Mouse (Mus musculus) small intestine, adult 2 months (tissue): ENCODE results near the gene Smpd1. TPM values are rescaled to one million over a fixed set of nuclear protein-coding genes. Genes with fewer than 3 reads are reported as not detected.

Experiments used
- H3K27ac ChIP-seq: fragments of 200-500 bp; 2 replicates; pipeline ENCODE4 v1.5.1; 2012; ENCODE audit warnings: low read depth, low read length, control low read depth, inconsistent platforms; ENCODE audit not compliant: insufficient read depth
- H3K27me3 ChIP-seq: fragments of 200-500 bp; 2 replicates; pipeline ENCODE4 v1.6.1; 2012; ENCODE audit warnings: mild to moderate bottlenecking, moderate library complexity, low read length, inconsistent platforms; ENCODE audit not compliant: control insufficient read depth, insufficient read depth
- H3K36me3 ChIP-seq: fragments of 200-500 bp; 2 replicates; pipeline ENCODE4 v1.6.1; 2012; ENCODE audit warnings: mild to moderate bottlenecking, low read length, control low read depth, inconsistent platforms; ENCODE audit not compliant: control insufficient read depth, insufficient read depth
- H3K4me1 ChIP-seq: fragments of 200-500 bp; 2 replicates; pipeline ENCODE4 v1.6.1; 2012; ENCODE audit warnings: low read length, inconsistent platforms, mixed read lengths; ENCODE audit not compliant: control insufficient read depth, insufficient read depth, insufficient read length
- H3K4me3 ChIP-seq: fragments of 200-500 bp; 2 replicates; pipeline ENCODE4 v1.5.1; 2012; ENCODE audit warnings: low read depth, mild to moderate bottlenecking, control low read depth, inconsistent platforms, low read length, moderate library complexity
- CTCF ChIP-seq: fragments of 200-500 bp; IDR thresholded peaks from 2 replicates; pipeline ENCODE4 v1.5.1; 2012; ENCODE audit warnings: low read depth, mild to moderate bottlenecking, control low read depth, inconsistent platforms, low read length, moderate library complexity, mixed read lengths; ENCODE audit not compliant: insufficient replicate concordance, insufficient read length; ENCODE audit errors: extremely low read depth
- POLR2A ChIP-seq: fragments of 200-500 bp; IDR thresholded peaks from 2 replicates; pipeline ENCODE4 v1.6.1; 2012; ENCODE audit warnings: low read depth, mild to moderate bottlenecking, control low read depth, inconsistent platforms, low read length, moderate library complexity
- WGBS: fragments of 180-500 bp; shearing (Covaris S2); methylation state at CpG from one replicate; pipeline ENCODE4 v1.1.7; 2018; 5-methylcytosine and 5-hydroxymethylcytosine counted together
- polyA plus RNA-seq: library from polyadenylated mRNA; depleted of rRNA; stranded (reverse); fragments of >200 nt; gene quantifications from 2 replicates; pipeline ENCODE4 v1.2.3, GENCODE M21; 2012; rRNA removed

Smpd1 gene
- polyA plus RNA-seq, 1 experiment, result 11.7 TPM

DNA sequence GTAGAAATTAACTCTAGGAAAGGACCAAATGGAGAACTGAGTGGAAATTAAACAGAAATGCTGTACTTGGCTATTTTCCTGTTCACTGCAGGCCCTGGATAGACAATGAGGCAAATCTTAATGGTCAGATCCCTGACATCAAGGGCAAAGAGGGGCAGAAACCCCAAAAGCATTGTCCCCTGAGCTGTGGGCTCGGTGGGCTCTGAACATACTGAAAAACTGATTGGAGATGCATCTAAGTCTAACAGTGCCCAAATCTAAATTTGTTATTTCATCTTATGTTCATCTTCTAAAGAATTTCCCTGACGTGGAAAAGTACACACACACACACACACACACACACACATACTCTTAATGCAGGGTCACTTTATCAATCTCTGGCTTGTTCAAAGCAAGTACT is 27.8 kb downstream of the Smpd1 start:
- Histone ChIP-seq H3K4me1 (peaks cover 3% of the 10 kb centered on the region; the same call in 1 of the 2 replicates), H3K4me3 (no peak overlapping the region), H3K27ac (no peak overlapping the region), H3K36me3 (no peaks in the 10 kb centered on the region), H3K27me3 (peaks cover 5% of the 10 kb centered on the region; the same call in 1 of the 2 replicates)
- TF ChIP-seq CTCF (no peak), POLR2A (no peak)
- 71% methylated on average over 2 of the region's 2 CpGs for WGBS

DNA sequence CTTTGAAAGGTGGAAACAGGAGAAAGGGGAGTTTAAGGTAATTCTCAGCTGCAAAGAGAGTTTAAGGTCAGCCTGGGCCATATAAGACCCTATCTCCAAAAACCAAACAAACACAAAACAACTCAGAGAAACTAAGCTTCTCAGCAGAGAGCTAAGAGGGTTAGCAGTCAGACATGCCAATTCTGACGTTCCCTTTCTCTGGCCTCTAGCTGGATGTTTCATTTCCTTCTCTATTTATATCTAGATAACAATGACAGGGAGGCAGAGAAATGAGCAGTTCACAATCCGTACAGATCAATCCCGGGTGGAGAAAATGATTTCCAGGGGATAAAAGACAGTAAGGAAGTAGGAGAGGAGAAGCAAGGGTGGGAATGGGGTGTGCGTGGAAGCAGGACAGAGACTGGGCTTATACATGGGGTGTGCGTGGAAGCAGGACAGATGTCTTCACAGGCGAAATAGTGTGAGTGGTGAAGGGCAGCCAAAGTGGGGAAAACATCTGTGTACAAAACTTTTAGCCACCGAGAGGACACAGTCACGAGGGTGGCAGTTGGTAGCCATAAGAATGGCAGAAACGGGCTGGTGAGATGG is 34.3 kb downstream of the Smpd1 start:
- H3K36me3 ChIP-seq, result no peaks in the 10 kb centered on the region
- H3K27ac ChIP-seq, result no peak overlapping the region
- no peak overlapping the region for H3K4me3 ChIP-seq
- no peaks in the 10 kb centered on the region; the same call in 1 of the 2 replicates for H3K27me3 ChIP-seq
- TF ChIP-seq POLR2A, result no peak
- TF ChIP-seq CTCF, result no peak
- H3K4me1 ChIP-seq, result no peaks in the 10 kb centered on the region; the same call in 1 of the 2 replicates
- 42% methylated on average over 9 of the region's 9 CpGs for WGBS

DNA sequence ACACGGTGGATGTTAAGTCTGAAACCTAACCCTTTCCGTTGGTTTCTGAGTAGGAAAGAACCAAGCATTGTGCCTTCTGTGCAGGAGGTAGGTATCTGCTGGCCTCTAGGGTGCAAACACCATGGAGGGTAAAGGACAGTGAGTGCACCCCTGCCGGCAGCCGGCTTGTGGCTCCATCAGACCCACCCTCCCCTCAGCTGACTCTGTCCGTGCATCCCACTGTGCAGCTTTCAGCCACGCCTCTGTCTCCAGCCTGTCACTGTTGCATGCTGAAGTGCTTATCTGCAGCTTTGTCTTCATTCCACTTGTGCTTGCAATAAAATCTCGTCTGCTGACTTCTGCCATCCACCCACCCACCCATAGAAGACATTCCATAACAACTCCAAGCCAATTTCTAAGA is 35.9 kb downstream of the Smpd1 start:
- WGBS, result 33% methylated on average over 7 of the region's 7 CpGs

DNA sequence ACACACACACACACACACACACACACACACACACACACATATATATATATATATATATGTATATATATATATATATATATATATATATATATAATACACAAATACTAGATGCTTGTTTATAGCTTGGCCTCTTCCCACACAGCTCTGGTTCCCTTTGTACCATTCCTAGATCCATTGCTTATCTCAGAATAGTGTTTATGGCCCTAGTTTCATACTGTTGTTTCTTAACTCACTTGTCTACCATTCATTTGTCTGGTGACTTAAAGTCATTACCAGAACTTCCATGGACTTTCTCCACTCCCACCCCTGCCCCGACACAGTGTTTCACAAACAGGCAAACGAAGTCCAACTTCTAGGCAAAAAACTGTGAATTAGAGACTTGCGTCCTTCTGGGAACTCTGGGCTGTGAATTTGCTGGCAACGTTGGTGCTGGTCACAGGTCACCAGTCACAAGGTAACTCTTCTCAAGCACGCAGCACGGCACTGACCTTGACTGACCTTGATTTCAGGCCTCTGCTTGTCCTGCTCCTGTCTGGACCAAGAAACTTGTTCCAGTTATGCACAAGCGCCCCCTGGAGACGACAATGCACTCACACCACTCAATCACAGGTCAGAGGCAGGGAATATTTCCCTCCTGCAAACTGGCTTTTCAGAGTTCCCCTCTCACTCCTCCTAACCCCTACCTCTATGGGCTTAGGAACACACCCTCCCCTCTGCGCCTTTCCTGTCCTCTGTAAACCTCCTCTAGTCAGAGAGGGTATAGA is 48.9 kb downstream of the Smpd1 start:
- Histone ChIP-seq H3K4me1 (no peaks in the 10 kb centered on the region), H3K27me3 (no peaks in the 10 kb centered on the region), H3K4me3 (no peak overlapping the region), H3K36me3 (no peaks in the 10 kb centered on the region), H3K27ac (no peak overlapping the region)
- peak; percentile 72; the same call in 1 of the 2 replicates for TF ChIP-seq CTCF
- no peak for TF ChIP-seq POLR2A
- WGBS, result 34% methylated on average over 9 of the region's 9 CpGs

More for the DNA sequence above, 35.9 kb downstream of the Smpd1 start:
- Histone ChIP-seq H3K27me3 (no peaks in the 10 kb centered on the region), H3K27ac (no peak overlapping the region), H3K4me3 (no peak overlapping the region), H3K36me3 (no peaks in the 10 kb centered on the region), H3K4me1 (no peaks in the 10 kb centered on the region; the same call in 1 of the 2 replicates)
- TF ChIP-seq CTCF (no peak), POLR2A (no peak)

Other genes starting within 250 kb of the Smpd1 start
- not detected in 2 replicates for gene Olfr689, start 243.2 kb upstream of the Smpd1 start, polyA plus RNA-seq
- gene Olfr690, start 220.3 kb upstream of the Smpd1 start, polyA plus RNA-seq, result not detected in 2 replicates
- not detected in 2 replicates for gene Olfr691, start 212.1 kb upstream of the Smpd1 start, polyA plus RNA-seq
- not detected in 2 replicates for gene Olfr692, start 186.1 kb upstream of the Smpd1 start, polyA plus RNA-seq
- gene Gm5901, start 179.3 kb upstream of the Smpd1 start, polyA plus RNA-seq, result not detected in 2 replicates
- 48.0 and 102 TPM in 2 replicates for gene Fam160a2, start 154.3 kb upstream of the Smpd1 start, polyA plus RNA-seq
- gene Cnga4, start 149.8 kb upstream of the Smpd1 start, polyA plus RNA-seq, result 0.10 TPM in 1 of 2 replicates, not detected in the other
- 0.04 and 0.34 TPM in 2 replicates for gene Cckbr, start 128.6 kb upstream of the Smpd1 start, polyA plus RNA-seq
- gene Cavin3, start 72.1 kb upstream of the Smpd1 start, polyA plus RNA-seq, result 37.1 and 41.6 TPM in 2 replicates
- gene Apbb1, start 27.3 kb downstream of the Smpd1 start, polyA plus RNA-seq, result 15.5 and 16.8 TPM in 2 replicates
- gene Hpx, start 45.8 kb downstream of the Smpd1 start, polyA plus RNA-seq, result 0.22 TPM in 1 of 2 replicates, not detected in the other
- gene Trim3, start 79.2 kb downstream of the Smpd1 start, polyA plus RNA-seq, result 13.3 and 15.5 TPM in 2 replicates
- gene Timm10b, start 85.7 kb downstream of the Smpd1 start, polyA plus RNA-seq, result 104 and 142 TPM in 2 replicates
- 29.1 and 43.8 TPM in 2 replicates for gene Arfip2, start 86.1 kb downstream of the Smpd1 start, polyA plus RNA-seq
- gene Gm45799, start 86.2 kb downstream of the Smpd1 start, polyA plus RNA-seq, result 203 and 226 TPM in 2 replicates
- gene Dnhd1, start 96.5 kb downstream of the Smpd1 start, polyA plus RNA-seq, result 0.37 and 0.56 TPM in 2 replicates
- 39.9 and 60.8 TPM in 2 replicates for gene Ilk, start 182.2 kb downstream of the Smpd1 start, polyA plus RNA-seq
- gene Rrp8, start 183.0 kb downstream of the Smpd1 start, polyA plus RNA-seq, result 2.5 and 2.7 TPM in 2 replicates
- 400 and 599 TPM in 2 replicates for gene Taf10, start 190.0 kb downstream of the Smpd1 start, polyA plus RNA-seq
- gene Tpp1, start 197.9 kb downstream of the Smpd1 start, polyA plus RNA-seq, result 37.2 and 55.9 TPM in 2 replicates
- gene Dchs1, start 233.3 kb downstream of the Smpd1 start, polyA plus RNA-seq, result 2.9 and 5.2 TPM in 2 replicates